Mouse (Mus musculus): ENCODE results near the gene Gm7978.
"Not testable (repeated sequence)": the region's sequence is repeated elsewhere in the genome, so short reads cannot be mapped to it uniquely, and the experiment has no call there.

The Gm7978 gene

DNA sequence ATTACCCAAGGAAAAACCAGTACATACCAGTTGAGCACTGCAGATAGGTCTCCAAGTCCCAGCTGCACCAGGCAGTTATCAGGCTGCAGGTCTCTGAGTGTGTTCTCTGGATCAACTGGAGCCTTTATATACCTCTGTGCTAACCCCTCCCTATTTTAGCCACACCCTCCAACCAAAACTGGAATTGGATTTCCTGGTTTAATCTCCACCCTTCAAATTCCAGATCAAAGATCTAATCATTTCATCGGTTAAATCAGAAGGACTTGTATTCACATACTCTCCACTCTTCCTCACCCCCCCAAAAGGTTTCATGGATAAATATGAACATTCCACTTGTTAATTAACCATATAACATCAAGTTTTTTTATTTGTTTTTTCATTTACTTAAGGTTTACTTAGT lies at the start of gene Gm7978:
Gene Gm7978, minus strand, starts transcription at position 101 of the 400 bp plus-strand sequence.
- not testable (repeated sequence) for DNase-seq (ENCODE audit: low spot score in 2 of 2)

DNA sequence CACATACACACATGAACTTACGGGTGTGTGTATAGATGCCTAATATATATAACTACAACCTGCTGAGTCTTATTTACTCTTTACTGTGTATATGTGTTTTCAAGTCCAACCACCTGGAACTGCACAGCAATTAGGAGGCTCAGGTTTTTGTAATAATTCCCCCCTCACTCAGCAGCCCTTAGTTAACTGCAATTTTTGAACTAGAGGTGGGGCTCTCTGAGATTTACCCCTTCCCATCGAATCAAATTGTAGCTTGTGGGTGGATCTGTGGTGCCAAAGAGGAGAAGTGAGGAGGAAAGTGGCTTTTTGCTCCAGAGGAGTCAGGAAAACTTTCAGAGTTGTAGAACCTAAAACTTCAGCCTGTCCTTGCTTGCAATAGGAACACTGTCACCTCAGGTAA lies 39.7 kb upstream of the Gm7978 start, which contains the start of gene E330014E10Rik:
Gene E330014E10Rik, plus strand, starts transcription at position 301 of the 400 bp plus-strand sequence.
- DNase-seq (ENCODE audit: low spot score in 2 of 2): not testable (repeated sequence)

DNA sequence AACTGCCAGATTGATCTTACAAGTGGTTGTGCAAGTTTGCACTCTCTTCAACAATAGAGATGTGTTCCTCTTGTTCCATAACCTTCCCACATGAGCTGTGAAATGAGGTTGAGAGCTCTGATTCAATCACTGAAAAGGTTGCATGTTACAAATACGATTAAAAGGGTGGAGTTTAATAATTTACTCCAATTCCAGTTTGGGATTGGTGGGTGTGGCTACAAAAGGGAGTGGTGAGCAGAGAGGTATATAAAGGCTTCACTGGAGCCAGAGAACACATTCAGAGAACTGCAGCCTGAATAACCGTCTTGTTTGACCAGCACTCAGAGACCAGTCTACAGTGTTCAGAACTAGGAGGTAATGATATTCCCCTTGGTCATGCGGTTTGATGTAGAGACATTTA lies 5.7 kb upstream of the Gm7978 start, which contains the start of gene Gm7982:
Gene Gm7982, plus strand, starts transcription at position 301 of the 400 bp plus-strand sequence.
- not testable (repeated sequence) for DNase-seq (ENCODE audit: low spot score in 2 of 2)

All from frontal cortex, postnatal 10 days (tissue).